Mouse (Mus musculus): Measurements from ENCODE around the gene Dcaf8.

DNA sequence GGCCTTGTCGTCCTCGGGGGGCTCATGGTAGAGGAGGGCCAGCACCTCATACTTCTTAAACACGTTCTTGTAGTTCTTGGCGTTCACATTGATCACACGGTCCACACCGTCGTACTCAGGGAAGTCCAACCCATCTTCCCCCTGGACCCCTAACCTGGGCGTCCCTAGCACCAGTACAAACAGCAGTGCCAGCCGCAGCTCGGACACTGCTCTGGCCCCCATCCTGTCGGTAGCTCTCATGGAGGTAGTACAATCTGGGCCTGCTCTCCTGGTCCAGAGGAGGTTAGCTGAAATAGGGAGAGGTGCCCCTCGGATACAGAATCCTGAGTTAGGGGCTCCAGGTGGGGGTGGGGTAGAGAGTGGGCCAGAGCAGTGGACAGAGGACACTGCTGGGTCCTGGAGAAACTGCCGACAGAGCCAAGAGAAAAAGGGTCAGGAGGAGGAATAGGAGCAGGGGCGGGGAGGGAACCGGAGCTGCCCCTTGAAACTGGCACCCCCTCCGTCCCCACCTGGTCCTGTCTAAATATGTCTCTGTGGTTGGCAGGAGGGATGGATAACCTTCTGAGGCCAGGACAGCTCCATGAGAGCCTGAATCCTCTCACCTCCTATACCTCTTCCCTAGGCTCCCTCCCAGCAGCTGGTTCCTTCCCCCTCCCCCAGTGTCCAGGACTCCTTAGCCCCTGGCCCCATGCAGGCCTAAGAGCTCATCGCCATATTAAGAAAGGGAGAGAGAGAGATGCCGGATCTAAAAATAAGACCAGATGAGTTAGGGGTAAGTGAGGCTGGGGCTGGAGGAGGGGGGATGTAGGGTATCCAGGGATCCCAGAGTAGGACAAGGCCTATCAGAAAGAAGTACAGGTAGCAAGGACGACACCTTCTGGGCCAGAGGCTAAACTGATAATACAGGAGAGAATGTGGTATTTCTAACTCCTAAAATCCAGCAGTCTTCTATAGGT, 71.8 kb downstream of the Dcaf8 start, which contains the start of gene Casq1:
- TF ChIP-seq TAL1 (IDR thresholded peaks at IDR 0.05; ENCODE audit: low read length) (no peak), GATA1 (IDR thresholded peaks at IDR 0.05; ENCODE audit: low read length) (no peak)

Data from erythroblast, embryonic 14.5 days (primary cell).